Mouse (Mus musculus) G1E-ER4 (cell line): ENCODE results near the gene Atg4a. TPM values are rescaled to one million over a fixed set of nuclear protein-coding genes. Genes with fewer than 3 reads are reported as not detected.
A peak's percentile ranks its signal among the peaks of the same experiment; 100 is the strongest.

Source experiments
- GATA1 ChIP-seq: IDR thresholded peaks from one replicate; pipeline ENCODE4 v1.8.0; 2012; ENCODE audit warnings: low read length, inconsistent platforms
- polyA plus RNA-seq: library from polyadenylated mRNA; stranded (reverse); fragments of >175 nt; gene quantifications from 2 replicates; pipeline ENCODE4 v1.2.3, GENCODE M21; 2012

Gene Atg4a
- polyA plus RNA-seq, result 0.28 and 0.39 TPM in 2 replicates

DNA sequence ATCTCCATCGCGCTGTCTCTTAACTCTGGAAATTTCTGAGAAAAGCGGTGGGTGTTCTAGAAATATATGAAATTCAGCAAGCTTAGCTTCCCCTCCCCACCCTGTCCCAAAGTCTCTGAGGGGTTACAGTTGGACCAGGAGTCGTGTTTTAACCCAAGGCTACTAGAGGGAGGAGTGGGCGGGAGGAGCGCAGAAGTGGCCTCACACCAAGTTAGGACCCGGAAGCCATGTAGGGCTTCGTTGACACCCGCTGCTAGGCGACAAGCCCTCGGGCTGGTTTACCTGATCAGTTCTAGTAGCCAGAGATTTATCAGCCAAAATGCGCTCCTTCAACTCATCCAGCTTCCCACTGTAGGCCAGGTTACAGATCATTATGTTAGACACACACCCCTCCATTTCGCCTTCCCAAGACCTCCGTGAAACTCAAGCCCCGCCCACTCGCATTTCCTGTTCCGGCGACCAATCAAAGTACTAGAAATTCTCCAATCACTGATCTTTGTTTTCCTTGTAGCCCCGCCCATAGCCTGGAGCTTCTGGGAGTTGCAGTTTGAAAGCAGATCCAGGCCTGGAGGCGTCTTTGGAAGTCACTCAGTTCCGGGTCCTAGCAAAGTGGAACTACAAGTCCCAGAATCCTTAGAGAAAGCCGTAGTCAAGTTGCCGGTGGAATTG lies at the start of gene Atg4a, which contains the start of gene Psmd10:
Atg4a (plus strand) TSS at position 636 of the 669 bp plus-strand sequence.
Psmd10 (minus strand) TSS at position 457 of the 669 bp plus-strand sequence.
- no peak for TF ChIP-seq GATA1

DNA sequence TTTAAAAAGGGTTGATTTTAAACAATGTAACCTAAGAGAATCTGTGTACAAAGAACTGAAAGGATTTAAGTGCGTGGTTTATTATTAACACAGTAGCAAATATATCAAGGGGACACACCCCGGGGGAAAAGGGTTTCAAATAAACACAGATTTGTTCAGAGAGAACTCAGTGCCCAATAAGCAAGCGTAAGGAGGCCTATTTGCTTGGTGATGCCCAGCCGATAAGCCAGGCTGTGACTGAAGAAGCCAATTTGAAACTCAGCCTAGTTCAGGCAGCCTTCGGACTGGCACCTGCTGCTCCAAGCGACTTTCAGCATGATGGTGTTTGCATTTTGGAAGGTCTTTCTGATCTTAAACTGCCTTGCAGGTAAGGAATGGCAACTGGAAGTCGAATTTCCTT lies 49.3 kb upstream of the Atg4a start, which contains the start of gene Vsig1:
Vsig1 (plus strand) TSS at position 249 of the 400 bp plus-strand sequence.
- TF ChIP-seq GATA1, result no peak

DNA sequence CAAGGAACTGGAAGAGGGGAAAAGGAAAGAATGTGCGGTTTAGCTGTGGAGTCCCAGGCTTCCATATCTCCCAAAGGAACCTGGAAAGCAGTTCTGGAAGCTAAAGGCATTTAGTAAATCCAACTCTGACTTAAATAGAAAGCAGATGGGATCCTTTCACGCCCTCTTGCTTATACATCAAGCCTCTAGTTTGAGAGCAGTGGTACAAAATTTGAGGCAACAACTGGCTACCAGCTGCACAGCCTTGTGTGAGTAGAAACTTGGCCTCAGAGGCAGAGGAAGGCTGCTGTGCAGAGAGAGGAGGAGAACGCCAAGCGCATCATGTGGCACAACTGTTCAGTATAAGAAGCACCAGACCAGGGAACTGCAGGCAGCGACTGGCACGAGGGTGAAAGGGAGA lies 35.4 kb upstream of the Atg4a start:
- no peak for TF ChIP-seq GATA1

- no peak for TF ChIP-seq GATA1
Measured at GRCm38 (mm10) chrX:140932066-140932465, 24.6 kb upstream of the Atg4a start.

GRCm38 (mm10) chrX:140933263-140933662 lies 23.4 kb upstream of the Atg4a start:
- TF ChIP-seq GATA1, result no peak

GRCm38 (mm10) chrX:140936271-140936670 lies 20.4 kb upstream of the Atg4a start:
- TF ChIP-seq GATA1, result no peak

DNA sequence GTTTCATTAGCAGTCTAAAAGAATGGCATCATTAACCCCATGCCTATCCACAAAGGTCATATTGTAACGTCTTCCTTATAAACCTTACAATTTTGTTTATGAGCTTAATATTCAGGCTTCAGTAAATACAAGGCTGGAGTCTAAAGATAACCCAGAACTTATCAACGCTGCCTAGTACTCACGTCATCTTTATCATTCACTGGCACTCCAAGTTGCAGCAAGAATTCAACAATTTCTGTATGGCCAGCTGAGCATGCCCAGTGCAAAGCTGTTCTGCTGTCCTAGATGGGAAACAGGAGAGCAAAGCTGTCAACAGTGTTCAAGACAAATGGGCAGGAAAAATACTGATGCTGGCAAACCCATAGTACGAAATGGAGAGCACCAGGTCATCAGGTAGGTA lies 3.1 kb upstream of the Atg4a start:
- no peak for TF ChIP-seq GATA1

- no peak for TF ChIP-seq GATA1
Measured at GRCm38 (mm10) chrX:140956959-140957358, 252 bp downstream of the Atg4a start.

GRCm38 (mm10) chrX:140978943-140979342 lies 22.2 kb downstream of the Atg4a start:
- TF ChIP-seq GATA1, result no peak

GRCm38 (mm10) chrX:140979546-140979945 lies 22.8 kb downstream of the Atg4a start:
- no peak for TF ChIP-seq GATA1

- no peak for TF ChIP-seq GATA1
Measured at GRCm38 (mm10) chrX:140980163-140980562, 23.5 kb downstream of the Atg4a start.

- no peak for TF ChIP-seq GATA1
Measured at GRCm38 (mm10) chrX:140983206-140983960, 26.7 kb downstream of the Atg4a start.

- TF ChIP-seq GATA1, result peak; percentile 59
Measured at GRCm38 (mm10) chrX:140984795-140985194, 28.1 kb downstream of the Atg4a start.

GRCm38 (mm10) chrX:140985256-140985655 lies 28.5 kb downstream of the Atg4a start:
- no peak for TF ChIP-seq GATA1

DNA sequence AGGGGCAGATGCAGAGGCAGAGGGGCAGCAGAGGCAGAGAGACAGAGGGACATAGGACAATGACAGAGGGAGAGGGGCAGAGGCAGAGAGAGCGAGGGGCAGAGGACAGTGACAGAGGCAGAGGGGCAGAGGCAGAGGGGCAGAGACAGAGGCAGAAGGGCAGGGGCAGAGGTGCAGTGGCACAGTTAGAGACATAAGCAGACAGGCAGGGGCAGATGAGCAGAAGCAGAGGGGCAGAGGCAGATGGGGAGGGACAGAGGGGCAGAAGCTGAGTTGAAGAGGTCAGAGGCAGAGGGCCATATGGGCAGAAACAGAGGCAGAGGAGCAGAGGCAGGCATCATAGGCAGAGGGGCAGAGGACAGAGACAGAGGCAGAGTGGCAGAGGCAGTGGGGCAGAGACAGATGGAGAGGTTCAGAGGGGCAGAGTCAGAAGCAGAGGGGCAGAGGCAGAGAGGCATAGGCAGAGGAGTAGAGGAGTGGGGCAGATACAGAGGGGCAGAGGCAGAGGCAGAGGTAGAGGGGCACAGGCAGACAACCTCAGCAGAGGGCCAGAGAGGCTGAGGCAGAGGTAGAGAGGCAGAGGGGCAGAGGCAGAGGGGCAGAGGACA lies 40.3 kb downstream of the Atg4a start:
- TF ChIP-seq GATA1, result no peak

DNA sequence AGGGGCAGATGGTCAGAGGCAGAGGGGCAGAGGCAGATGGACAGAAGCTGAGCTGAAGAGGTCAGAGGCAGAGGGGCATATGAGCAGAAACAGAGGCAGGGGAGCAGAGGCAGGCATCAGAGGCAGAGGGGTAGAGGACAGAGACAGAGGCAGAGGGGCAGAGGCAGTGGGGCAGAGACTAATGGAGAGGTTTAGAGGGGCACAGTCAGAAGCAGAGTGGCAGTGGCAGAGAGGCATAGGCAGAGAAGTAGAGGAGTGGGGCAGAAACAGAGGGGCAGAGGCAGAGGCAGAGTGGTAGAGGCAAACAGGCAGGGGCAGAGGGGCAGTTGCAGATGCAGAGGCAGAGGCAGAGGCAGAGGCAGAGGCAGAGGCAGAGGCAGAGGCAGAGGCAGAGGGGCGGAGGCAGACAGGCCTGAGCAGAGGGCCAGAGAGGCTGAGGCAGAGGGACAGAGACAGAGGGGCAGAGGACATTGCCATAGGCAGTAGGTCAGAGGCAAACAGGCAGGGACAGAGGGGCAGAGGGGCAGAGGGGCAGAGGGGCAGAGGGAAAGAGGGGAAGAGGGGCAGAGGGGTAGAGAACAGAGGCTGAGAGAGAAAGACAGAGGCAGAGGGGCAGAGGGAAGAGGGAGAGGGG lies 41.3 kb downstream of the Atg4a start:
- no peak for TF ChIP-seq GATA1

DNA sequence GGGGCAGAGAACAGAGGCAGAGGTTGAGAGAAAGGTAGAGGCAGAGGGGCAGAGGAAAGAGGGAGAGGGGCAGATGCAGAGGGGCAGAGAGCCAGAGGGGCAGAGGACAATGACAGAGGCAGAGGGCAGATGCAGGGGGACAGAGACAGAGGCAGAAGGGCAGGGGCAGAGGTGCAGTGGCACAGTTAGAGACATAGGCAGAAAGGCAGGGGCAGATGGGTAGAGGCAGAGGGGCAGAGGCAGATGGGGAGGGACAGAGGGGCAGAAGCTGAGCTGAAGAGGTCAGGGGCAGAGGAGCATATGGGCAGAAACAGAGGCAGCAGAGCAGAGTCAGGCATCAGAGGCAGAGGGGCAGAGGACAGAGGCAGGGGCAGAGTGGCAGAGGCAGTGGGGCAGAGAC lies 42.2 kb downstream of the Atg4a start:
- TF ChIP-seq GATA1, result no peak
